Mouse (Mus musculus) intestine, embryonic 15.5 days (tissue): ENCODE data around the gene Crebl2. TPM values are rescaled to one million over a fixed set of nuclear protein-coding genes. Genes with fewer than 3 reads are reported as not detected.

Source experiments
- ATAC-seq: fragments of 200-750 bp; cut with Nextera tagmentation; 2 replicates; pipeline ENCODE4 v1.8.0; 2017; ENCODE audit warnings: moderate TSS enrichment, moderate library complexity
- H3K27ac ChIP-seq: fragments of 300-500 bp; sonication (generic); 2 replicates; pipeline ENCODE4 v1.5.1; 2015; ENCODE audit warnings: mild to moderate bottlenecking, inconsistent platforms
- H3K27me3 ChIP-seq: fragments of 300-500 bp; sonication (generic); replicated peaks from 2 replicates; pipeline ENCODE4 v1.6.1; 2015; ENCODE audit warnings: inconsistent platforms
- H3K36me3 ChIP-seq: fragments of 300-500 bp; sonication (generic); 2 replicates; pipeline ENCODE4 v1.6.1; 2015; ENCODE audit warnings: inconsistent platforms
- H3K4me1 ChIP-seq: fragments of 300-500 bp; sonication (generic); replicated peaks from 2 replicates; pipeline ENCODE4 v1.6.1; 2015; ENCODE audit warnings: inconsistent platforms
- H3K4me2 ChIP-seq: fragments of 300-500 bp; sonication (generic); replicated peaks from 2 replicates; pipeline ENCODE4 v1.6.1; 2015; ENCODE audit warnings: mild to moderate bottlenecking, inconsistent platforms
- H3K4me3 ChIP-seq: fragments of 300-500 bp; sonication (generic); replicated peaks from 2 replicates; pipeline ENCODE4 v1.5.1; 2015; ENCODE audit warnings: inconsistent platforms
- H3K9ac ChIP-seq: fragments of 300-500 bp; sonication (generic); 2 replicates; pipeline ENCODE4 v1.6.1; 2015; ENCODE audit warnings: inconsistent platforms
- H3K9me3 ChIP-seq: fragments of 300-500 bp; sonication (generic); 2 replicates; pipeline ENCODE4 v1.6.1; 2016; ENCODE audit warnings: inconsistent platforms
- WGBS: fragments of 180-500 bp; shearing (Covaris S2); methylation state at CpG from one replicate; pipeline ENCODE4 v1.1.7; 2015; 5-methylcytosine and 5-hydroxymethylcytosine counted together
- polyA plus RNA-seq: library from polyadenylated mRNA; unstranded; fragments of >200 nt; fragmentation: Nextera tagmentation; extraction: Ambion mirVana; gene quantifications from 2 replicates; pipeline ENCODE4 v1.2.1, GENCODE M21; 2015

Gene Crebl2
- 3.6 and 3.7 TPM in 2 replicates for polyA plus RNA-seq

- peak; percentile 97 for ATAC-seq
- WGBS, result under 1% methylated on average over 55 of the region's 58 CpGs
Observed at GRCm38 (mm10) chr6:134829786-134830700, at the start of gene Crebl2. Gene Crebl2 (plus strand): TSS chr6:134830154.

GRCm38 (mm10) chr6:134781494-134781913 is 48.5 kb upstream of the Crebl2 start:
- no peak; the same call in 1 of the 2 replicates for ATAC-seq
- peaks cover 4% of the 10 kb centered on the region; the same call in 1 of the 2 replicates for H3K4me1 ChIP-seq
- H3K36me3 ChIP-seq, result no peaks in the 10 kb centered on the region
- WGBS, result 80% methylated on average over 7 of the region's 7 CpGs
- no peaks in the 10 kb centered on the region for H3K9me3 ChIP-seq
- H3K27me3 ChIP-seq, result no peaks in the 10 kb centered on the region
- H3K4me3 ChIP-seq, result no peak overlapping the region
- no peak overlapping the region for H3K9ac ChIP-seq
- no peak overlapping the region for H3K4me2 ChIP-seq
- no peak overlapping the region for H3K27ac ChIP-seq

More at GRCm38 (mm10) chr6:134829786-134830700, at the start of gene Crebl2:
- Histone ChIP-seq H3K36me3 (no peaks in the 10 kb centered on the region), H3K4me1 (peaks cover 5% of the 10 kb centered on the region; the same call in 1 of the 2 replicates), H3K27me3 (no peaks in the 10 kb centered on the region), H3K4me3 (peak within 1 kb of the TSS; percentile 66), H3K9ac (peak within 1 kb of the TSS; percentile 59), H3K4me2 (peak within 1 kb of the TSS; percentile 61), H3K27ac (peak within 1 kb of the TSS; percentile 95), H3K9me3 (no peaks in the 10 kb centered on the region)

- ATAC-seq, result no peak
- WGBS, result 94% methylated on average over 7 of the region's 7 CpGs
- H3K36me3 ChIP-seq, result no peaks in the 10 kb centered on the region
Observed at GRCm38 (mm10) chr6:134782900-134783299, 47.1 kb upstream of the Crebl2 start.

GRCm38 (mm10) chr6:134786426-134786825 is 43.5 kb upstream of the Crebl2 start:
- H3K36me3 ChIP-seq, result no peaks in the 10 kb centered on the region
- H3K4me1 ChIP-seq, result peaks cover 11% of the 10 kb centered on the region; the same call in 1 of the 2 replicates
- no peak for ATAC-seq
- no peak overlapping the region for H3K27ac ChIP-seq
- no peaks in the 10 kb centered on the region for H3K9me3 ChIP-seq
- WGBS, result 76% methylated on average over 3 of the region's 3 CpGs
- no peak overlapping the region for H3K4me2 ChIP-seq
- H3K4me3 ChIP-seq, result no peak overlapping the region
- H3K9ac ChIP-seq, result no peak overlapping the region
- H3K27me3 ChIP-seq, result no peaks in the 10 kb centered on the region

More at GRCm38 (mm10) chr6:134782900-134783299, 47.1 kb upstream of the Crebl2 start:
- H3K4me2 ChIP-seq, result no peak overlapping the region
- H3K27me3 ChIP-seq, result no peaks in the 10 kb centered on the region
- H3K9ac ChIP-seq, result no peak overlapping the region
- H3K4me3 ChIP-seq, result no peak overlapping the region
- H3K9me3 ChIP-seq, result no peaks in the 10 kb centered on the region
- H3K27ac ChIP-seq, result no peak overlapping the region
- peaks cover 4% of the 10 kb centered on the region; the same call in 1 of the 2 replicates for H3K4me1 ChIP-seq

- WGBS, result 83% methylated on average over 6 of the region's 6 CpGs
- no peaks in the 10 kb centered on the region for H3K27me3 ChIP-seq
- no peaks in the 10 kb centered on the region for H3K9me3 ChIP-seq
- no peak overlapping the region for H3K4me2 ChIP-seq
- H3K36me3 ChIP-seq, result no peaks in the 10 kb centered on the region
- no peak overlapping the region for H3K27ac ChIP-seq
- ATAC-seq, result no peak
- no peak overlapping the region for H3K9ac ChIP-seq
- H3K4me3 ChIP-seq, result no peak overlapping the region
- H3K4me1 ChIP-seq, result 0 out of 2 replicates have a peak, but pooled peaks cover 7% of the 10 kb centered on the region
Observed at GRCm38 (mm10) chr6:134789100-134789499, 40.9 kb upstream of the Crebl2 start.

- Histone ChIP-seq H3K27me3 (no peaks in the 10 kb centered on the region), H3K9ac (peak overlapping the region; percentile 93), H3K4me3 (peak overlapping the region; percentile 77), H3K27ac (peak overlapping the region; percentile 98), H3K4me2 (peak overlapping the region; percentile 56), H3K4me1 (0 out of 2 replicates have a peak, but pooled peaks cover 7% of the 10 kb centered on the region), H3K9me3 (no peaks in the 10 kb centered on the region), H3K36me3 (no peaks in the 10 kb centered on the region)
- under 1% methylated on average over 43 of the region's 46 CpGs for WGBS
- peak; percentile 39 for ATAC-seq
Observed at GRCm38 (mm10) chr6:134791251-134792118, 38.5 kb upstream of the Crebl2 start.

- peak within 1 kb of the TSS; percentile 78 for H3K4me2 ChIP-seq
- H3K36me3 ChIP-seq, result no peaks in the 10 kb centered on the region
- H3K9me3 ChIP-seq, result no peaks in the 10 kb centered on the region
- ATAC-seq, result peak; percentile 91
- H3K27ac ChIP-seq, result peak within 1 kb of the TSS; percentile 98
- peak within 1 kb of the TSS; percentile 77 for H3K4me3 ChIP-seq
- H3K27me3 ChIP-seq, result no peaks in the 10 kb centered on the region
- peak within 1 kb of the TSS; percentile 93 for H3K9ac ChIP-seq
- H3K4me1 ChIP-seq, result 0 out of 2 replicates have a peak, but pooled peaks cover 7% of the 10 kb centered on the region
- WGBS, result under 1% methylated on average over 85 of the region's 108 CpGs
Observed at GRCm38 (mm10) chr6:134792141-134793045, 37.6 kb upstream of the Crebl2 start, which contains the start of gene Dusp16. Gene Dusp16 (minus strand): TSS chr6:134792625.

- peak overlapping the region; percentile 73 for H3K9ac ChIP-seq
- no peaks in the 10 kb centered on the region for H3K9me3 ChIP-seq
- H3K27me3 ChIP-seq, result no peaks in the 10 kb centered on the region
- peak overlapping the region; percentile 78 for H3K4me2 ChIP-seq
- H3K36me3 ChIP-seq, result no peaks in the 10 kb centered on the region
- H3K4me1 ChIP-seq, result 0 out of 2 replicates have a peak, but pooled peaks cover 6% of the 10 kb centered on the region
- no peak for ATAC-seq
- 0 out of 2 replicates have a peak overlapping the region, but pooled peaks have one; percentile 40 for H3K27ac ChIP-seq
- peak overlapping the region; percentile 77 for H3K4me3 ChIP-seq
- WGBS, result 49% methylated on average over 21 of the region's 21 CpGs
Observed at GRCm38 (mm10) chr6:134793046-134793806, 36.7 kb upstream of the Crebl2 start.

GRCm38 (mm10) chr6:134793911-134794520 is 35.9 kb upstream of the Crebl2 start:
- H3K4me2 ChIP-seq, result peak overlapping the region; percentile 44
- H3K27ac ChIP-seq, result no peak overlapping the region
- no peaks in the 10 kb centered on the region for H3K36me3 ChIP-seq
- 0 out of 2 replicates have a peak, but pooled peaks cover 4% of the 10 kb centered on the region for H3K4me1 ChIP-seq
- 0 out of 2 replicates have a peak overlapping the region, but pooled peaks have one; percentile 17 for H3K9ac ChIP-seq
- no peaks in the 10 kb centered on the region for H3K27me3 ChIP-seq
- peak; percentile 18; the same call in 1 of the 2 replicates for ATAC-seq
- no peak overlapping the region for H3K4me3 ChIP-seq
- WGBS, result 16% methylated on average over 21 of the region's 21 CpGs
- H3K9me3 ChIP-seq, result no peaks in the 10 kb centered on the region

- 83% methylated on average over 10 of the region's 10 CpGs for WGBS
- no peak for ATAC-seq
- Histone ChIP-seq H3K4me3 (no peak overlapping the region), H3K27ac (no peak overlapping the region), H3K36me3 (no peaks in the 10 kb centered on the region), H3K4me2 (no peak overlapping the region), H3K9me3 (no peaks in the 10 kb centered on the region), H3K27me3 (no peaks in the 10 kb centered on the region), H3K9ac (no peak overlapping the region), H3K4me1 (no peaks in the 10 kb centered on the region)
Observed at GRCm38 (mm10) chr6:134796297-134796696, 33.7 kb upstream of the Crebl2 start.
